Mouse (Mus musculus) hindbrain, embryonic 11.5 days (tissue): ENCODE results near the gene Mgat4a. TPM values are rescaled to one million over a fixed set of nuclear protein-coding genes. Genes with fewer than 3 reads are reported as not detected.

ENCODE experiments used
- ATAC-seq: fragments of 200-750 bp; cut with Nextera tagmentation; 2 replicates; pipeline ENCODE4 v1.8.0; 2017; ENCODE audit warnings: mild to moderate bottlenecking, moderate TSS enrichment, moderate library complexity; ENCODE audit not compliant: low FRiP score
- DNase-seq: peaks from one replicate; pipeline ENCODE4 v3.0.0-alpha.2; 2015; ENCODE audit warnings: low spot score
- H3K27ac ChIP-seq: fragments of 300-500 bp; sonication (generic); 2 replicates; pipeline ENCODE4 v1.5.1; 2014; ENCODE audit warnings: mild to moderate bottlenecking, low read depth, low read length
- H3K27me3 ChIP-seq: fragments of 300-500 bp; sonication (generic); 2 replicates; pipeline ENCODE4 v1.6.1; 2014; ENCODE audit warnings: mild to moderate bottlenecking, low read length, moderate library complexity, mixed read lengths; ENCODE audit not compliant: control insufficient read depth, insufficient read depth
- H3K36me3 ChIP-seq: fragments of 300-500 bp; sonication (generic); 2 replicates; pipeline ENCODE4 v1.6.1; 2014; ENCODE audit warnings: mild to moderate bottlenecking, low read length, moderate library complexity, mixed read lengths; ENCODE audit not compliant: control insufficient read depth, insufficient read depth
- H3K4me1 ChIP-seq: fragments of 300-500 bp; sonication (generic); replicated peaks from 2 replicates; pipeline ENCODE4 v1.6.1; 2014; ENCODE audit warnings: low read length, mixed read lengths; ENCODE audit not compliant: control insufficient read depth, insufficient read depth
- H3K4me2 ChIP-seq: fragments of 300-500 bp; sonication (generic); replicated peaks from 2 replicates; pipeline ENCODE4 v1.6.1; 2014; ENCODE audit warnings: mild to moderate bottlenecking, low read depth, low read length
- H3K4me3 ChIP-seq: fragments of 300-500 bp; sonication (generic); 2 replicates; pipeline ENCODE4 v1.5.1; 2014; ENCODE audit warnings: low read depth, low read length
- H3K9ac ChIP-seq: fragments of 300-500 bp; sonication (generic); 2 replicates; pipeline ENCODE4 v1.6.1; 2014; ENCODE audit warnings: low read depth, low read length
- H3K9me3 ChIP-seq: fragments of 300-500 bp; sonication (generic); 2 replicates; pipeline ENCODE4 v1.6.1; 2016; ENCODE audit warnings: low read length; ENCODE audit not compliant: control insufficient read depth
- WGBS: fragments of 180-500 bp; shearing (Covaris S2); extraction: QIAGEN DNeasy Blood & Tissue Kit; methylation state at CpG from one replicate; pipeline ENCODE4 v1.1.7; 2014; 5-methylcytosine and 5-hydroxymethylcytosine counted together
- polyA plus RNA-seq: library from polyadenylated mRNA; unstranded; fragments of >200 nt; fragmentation: Nextera tagmentation; extraction: Ambion mirVana; gene quantifications from 2 replicates; pipeline ENCODE4 v1.2.1, GENCODE M21; 2014

Gene Mgat4a
- polyA plus RNA-seq, 1 experiment from 2014 or later, result 8.7 TPM

GRCm38 (mm10) chr1:37471179-37472148 lies 69.4 kb downstream of the Mgat4a start:
- Histone ChIP-seq H3K36me3 (no peaks in the 10 kb centered on the region), H3K4me1 (no peaks in the 10 kb centered on the region), H3K4me2 (no peak overlapping the region), H3K9me3 (no peaks in the 10 kb centered on the region), H3K9ac (no peak overlapping the region), H3K27me3 (no peaks in the 10 kb centered on the region), H3K27ac (no peak overlapping the region), H3K4me3 (no peak overlapping the region)
- no peak for DNase-seq
- 87% methylated on average over 6 of the region's 6 CpGs for whole genome bisulfite sequencing
- ATAC-seq, result no peak

GRCm38 (mm10) chr1:37469007-37469406 lies 71.8 kb downstream of the Mgat4a start:
- no peak for ATAC-seq
- H3K9ac ChIP-seq, result no peak overlapping the region
- 94% methylated on average over 5 of the region's 5 CpGs for WGBS
- H3K4me2 ChIP-seq, result no peak overlapping the region
- H3K9me3 ChIP-seq, result no peaks in the 10 kb centered on the region
- H3K36me3 ChIP-seq, result no peaks in the 10 kb centered on the region
- no peak overlapping the region for H3K27ac ChIP-seq
- no peak for DNase-seq
- H3K4me3 ChIP-seq, result no peak overlapping the region
- no peaks in the 10 kb centered on the region for H3K4me1 ChIP-seq
- no peaks in the 10 kb centered on the region for H3K27me3 ChIP-seq

- no peak overlapping the region for H3K27ac ChIP-seq
- no peaks in the 10 kb centered on the region for H3K9me3 ChIP-seq
- no peak overlapping the region for H3K4me2 ChIP-seq
- ATAC-seq, result no peak
- H3K9ac ChIP-seq, result no peak overlapping the region
- no peaks in the 10 kb centered on the region for H3K36me3 ChIP-seq
- H3K27me3 ChIP-seq, result no peaks in the 10 kb centered on the region
- H3K4me1 ChIP-seq, result no peaks in the 10 kb centered on the region
- no peak overlapping the region for H3K4me3 ChIP-seq
- no peak for DNase-seq
- 82% methylated on average over 4 of the region's 4 CpGs for WGBS
These were observed 73.0 kb downstream of the Mgat4a start for GRCm38 (mm10) chr1:37467806-37468205.

- H3K27ac ChIP-seq, result no peak overlapping the region
- no peaks in the 10 kb centered on the region for H3K36me3 ChIP-seq
- H3K4me3 ChIP-seq, result no peak overlapping the region
- H3K4me1 ChIP-seq, result no peaks in the 10 kb centered on the region
- no peak for ATAC-seq
- DNase-seq, result no peak
- 84% methylated on average over 3 of the region's 3 CpGs for WGBS
- no peaks in the 10 kb centered on the region for H3K27me3 ChIP-seq
- H3K4me2 ChIP-seq, result no peak overlapping the region
- H3K9me3 ChIP-seq, result no peaks in the 10 kb centered on the region
- H3K9ac ChIP-seq, result no peak overlapping the region
These were observed 74.4 kb downstream of the Mgat4a start for GRCm38 (mm10) chr1:37466322-37466995.

GRCm38 (mm10) chr1:37464878-37465452 lies 75.9 kb downstream of the Mgat4a start:
- Histone ChIP-seq H3K27ac (no peak overlapping the region), H3K9ac (no peak overlapping the region), H3K36me3 (no peaks in the 10 kb centered on the region), H3K4me1 (no peaks in the 10 kb centered on the region), H3K27me3 (no peaks in the 10 kb centered on the region), H3K4me3 (no peak overlapping the region), H3K9me3 (no peaks in the 10 kb centered on the region), H3K4me2 (no peak overlapping the region)
- DNase-seq (no peak), ATAC-seq (no peak)
- WGBS, result 90% methylated on average over 10 of the region's 10 CpGs

- no peak for ATAC-seq
- no peaks in the 10 kb centered on the region for H3K36me3 ChIP-seq
- no peaks in the 10 kb centered on the region for H3K9me3 ChIP-seq
- H3K4me1 ChIP-seq, result no peaks in the 10 kb centered on the region
- no peak overlapping the region for H3K4me3 ChIP-seq
- no peak overlapping the region for H3K27ac ChIP-seq
- no peak overlapping the region for H3K9ac ChIP-seq
- 92% methylated on average over 7 of the region's 7 CpGs for WGBS
- H3K4me2 ChIP-seq, result no peak overlapping the region
- DNase-seq, result no peak
- H3K27me3 ChIP-seq, result no peaks in the 10 kb centered on the region
These were observed 83.3 kb downstream of the Mgat4a start for GRCm38 (mm10) chr1:37457546-37457945.

GRCm38 (mm10) chr1:37451270-37451669 lies 89.5 kb downstream of the Mgat4a start:
- DNase-seq (no peak), ATAC-seq (no peak)
- 94% methylated on average over 8 of the region's 8 CpGs for WGBS
- Histone ChIP-seq H3K36me3 (no peaks in the 10 kb centered on the region), H3K9me3 (no peaks in the 10 kb centered on the region), H3K27ac (no peak overlapping the region), H3K4me3 (no peak overlapping the region), H3K4me2 (no peak overlapping the region), H3K4me1 (no peaks in the 10 kb centered on the region), H3K27me3 (no peaks in the 10 kb centered on the region), H3K9ac (no peak overlapping the region)

GRCm38 (mm10) chr1:37448361-37449095 lies 92.3 kb downstream of the Mgat4a start:
- no peaks in the 10 kb centered on the region for H3K9me3 ChIP-seq
- H3K4me2 ChIP-seq, result no peak overlapping the region
- no peaks in the 10 kb centered on the region for H3K27me3 ChIP-seq
- WGBS, result 82% methylated on average over 10 of the region's 10 CpGs
- no peaks in the 10 kb centered on the region for H3K4me1 ChIP-seq
- no peak overlapping the region for H3K9ac ChIP-seq
- ATAC-seq (no peak), DNase-seq (peak; percentile 58)
- no peak overlapping the region for H3K4me3 ChIP-seq
- H3K27ac ChIP-seq, result no peak overlapping the region
- no peaks in the 10 kb centered on the region for H3K36me3 ChIP-seq
